Mouse (Mus musculus): ENCODE results near the gene Ly86.

The Ly86 gene

DNA sequence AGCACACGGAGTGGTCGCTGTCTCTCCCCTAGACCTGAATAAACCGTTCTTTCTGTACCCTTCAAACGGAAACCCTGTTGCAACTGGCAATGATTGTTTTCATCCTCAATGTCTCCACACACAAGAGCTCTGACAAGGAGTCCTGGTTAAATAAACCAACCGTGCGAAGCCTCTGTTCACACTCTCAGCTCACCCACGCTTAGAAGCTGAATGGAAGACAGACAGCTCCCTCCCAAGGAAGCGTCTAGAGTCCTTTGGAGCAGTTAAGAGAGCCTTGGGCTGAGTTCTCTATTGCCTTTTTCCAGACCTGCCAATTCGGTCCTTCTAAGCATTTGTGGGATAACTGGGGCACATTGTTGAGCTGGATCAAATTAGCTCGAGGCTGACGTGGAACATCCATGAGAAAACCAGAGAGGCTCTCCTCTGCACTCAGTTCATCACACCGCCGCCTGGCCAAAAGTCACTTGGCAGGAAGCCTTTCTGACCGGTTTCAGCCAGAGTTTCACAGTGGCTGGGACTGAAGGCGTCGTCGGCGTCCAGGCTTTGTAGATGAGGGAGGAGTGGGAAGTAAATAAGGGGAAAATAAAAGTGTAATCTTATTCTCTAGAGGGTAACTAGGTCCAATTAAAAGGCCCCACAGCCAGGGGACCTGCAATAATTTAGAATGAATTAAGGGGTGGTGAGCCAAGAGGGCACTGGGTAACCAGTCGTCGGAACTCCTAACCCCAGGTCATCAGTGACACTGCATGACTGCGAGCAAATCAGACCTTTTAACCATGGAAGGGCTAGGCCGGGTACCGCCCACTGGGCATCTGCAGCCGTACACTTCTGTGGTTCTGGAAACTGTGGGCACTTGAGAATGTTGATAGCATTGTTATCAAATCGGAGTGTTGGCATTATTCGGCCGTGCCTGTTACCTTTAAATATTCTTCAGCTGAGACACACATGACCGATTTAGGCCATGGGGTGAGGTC, 115.2 kb downstream of the Ly86 start:
- DNase-seq = no peak

GRCm38 (mm10) chr13:37462049-37462702, 117.2 kb downstream of the Ly86 start:
- DNase-seq = no peak

DNA sequence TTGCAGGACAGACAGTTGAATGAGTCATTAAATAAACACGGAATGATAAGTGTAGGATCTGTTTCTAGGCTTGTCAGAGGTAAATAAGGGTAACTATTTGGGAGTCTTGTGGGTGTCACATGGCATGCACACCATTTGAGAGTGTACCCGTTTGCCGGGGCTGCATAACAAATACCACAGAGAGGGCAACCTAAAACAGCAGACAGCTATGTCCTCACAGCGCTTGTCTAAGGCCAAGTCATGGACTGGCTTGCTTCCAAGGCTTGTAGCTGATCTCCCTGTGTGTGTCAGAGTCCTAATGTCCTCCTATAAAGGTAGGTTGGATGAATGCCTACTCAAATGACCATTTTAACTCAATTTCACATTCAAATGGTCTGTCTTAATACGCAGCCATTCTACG, 120.7 kb downstream of the Ly86 start:
- DNase-seq = no peak

DNA sequence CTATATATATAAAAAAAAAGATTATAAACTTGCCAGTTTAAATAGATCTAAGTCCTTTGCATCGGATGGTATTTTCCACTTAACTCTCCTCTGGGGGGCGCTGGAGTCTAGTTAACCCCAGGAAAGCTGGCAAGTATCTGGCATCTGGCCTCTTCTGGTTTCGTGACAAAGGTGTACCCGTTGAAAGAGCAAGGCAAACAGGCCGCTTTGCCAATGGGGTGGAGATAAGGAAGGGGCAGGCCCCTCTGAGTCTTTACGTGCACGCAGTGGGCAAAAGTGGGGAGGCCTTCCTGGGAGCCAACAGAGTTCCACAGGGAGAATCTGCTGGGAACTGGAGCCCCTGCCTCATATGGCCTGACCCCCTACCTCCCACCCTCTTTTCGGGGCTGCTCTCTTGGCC, 122.8 kb downstream of the Ly86 start:
- peak; percentile 29 for DNase-seq

All from cerebellum, adult 9-11 months (tissue).